Mouse (Mus musculus) embryonic facial prominence, embryonic 14.5 days (tissue): Measurements from ENCODE around the gene BC004004. TPM values are rescaled to one million over a fixed set of nuclear protein-coding genes. Genes with fewer than 3 reads are reported as not detected.

Source experiments
- ATAC-seq: fragments of 200-750 bp; cut with Nextera tagmentation; 2 replicates; pipeline ENCODE4 v1.8.0; 2017; ENCODE audit warnings: low read depth, moderate number of reproducible peaks, moderate TSS enrichment
- DNase-seq: peaks from one replicate; pipeline ENCODE4 v3.0.0-alpha.2; 2015; ENCODE audit warnings: low spot score
- H3K27ac ChIP-seq: fragments of 300-500 bp; sonication (generic); replicated peaks from 2 replicates; pipeline ENCODE4 v1.5.1; 2014; ENCODE audit warnings: low read depth, mild to moderate bottlenecking, low read length, moderate library complexity
- H3K27me3 ChIP-seq: fragments of 300-500 bp; sonication (generic); replicated peaks from 2 replicates; pipeline ENCODE4 v1.6.1; 2014; ENCODE audit warnings: low read length; ENCODE audit not compliant: control insufficient read depth, insufficient read depth
- H3K36me3 ChIP-seq: fragments of 300-500 bp; sonication (generic); 2 replicates; pipeline ENCODE4 v1.6.1; 2014; ENCODE audit warnings: low read length, mixed read lengths; ENCODE audit not compliant: control insufficient read depth, insufficient read depth
- H3K4me1 ChIP-seq: fragments of 300-500 bp; sonication (generic); 2 replicates; pipeline ENCODE4 v1.6.1; 2014; ENCODE audit warnings: antibody characterized with exemption, low read length; ENCODE audit not compliant: control insufficient read depth, insufficient read depth
- H3K4me2 ChIP-seq: fragments of 300-500 bp; sonication (generic); 2 replicates; pipeline ENCODE4 v1.6.1; 2014; ENCODE audit warnings: low read depth, mild to moderate bottlenecking, low read length, moderate library complexity, mixed read lengths
- H3K4me3 ChIP-seq: fragments of 300-500 bp; sonication (generic); 2 replicates; pipeline ENCODE4 v1.5.1; 2014; ENCODE audit warnings: low read depth, mild to moderate bottlenecking, low read length
- H3K9ac ChIP-seq: fragments of 300-500 bp; sonication (generic); 2 replicates; pipeline ENCODE4 v1.6.1; 2014; ENCODE audit warnings: low read depth, mild to moderate bottlenecking, low read length, moderate library complexity, mixed read lengths
- H3K9me3 ChIP-seq: fragments of 300-500 bp; sonication (generic); 2 replicates; pipeline ENCODE4 v1.6.1; 2016; ENCODE audit warnings: low read length; ENCODE audit not compliant: control insufficient read depth
- WGBS: fragments of 180-500 bp; shearing (Covaris S2); extraction: QIAGEN DNeasy Blood & Tissue Kit; methylation state at CpG from one replicate; pipeline ENCODE4 v1.1.7; 2014; 5-methylcytosine and 5-hydroxymethylcytosine counted together
- polyA plus RNA-seq: library from polyadenylated mRNA; unstranded; fragments of >200 nt; fragmentation: Nextera tagmentation; extraction: Ambion mirVana; gene quantifications from 2 replicates; pipeline ENCODE4 v1.2.1, GENCODE M21; 2014

BC004004 gene
- polyA plus RNA-seq, 1 experiment from 2014 or later: 85.6 TPM

DNA sequence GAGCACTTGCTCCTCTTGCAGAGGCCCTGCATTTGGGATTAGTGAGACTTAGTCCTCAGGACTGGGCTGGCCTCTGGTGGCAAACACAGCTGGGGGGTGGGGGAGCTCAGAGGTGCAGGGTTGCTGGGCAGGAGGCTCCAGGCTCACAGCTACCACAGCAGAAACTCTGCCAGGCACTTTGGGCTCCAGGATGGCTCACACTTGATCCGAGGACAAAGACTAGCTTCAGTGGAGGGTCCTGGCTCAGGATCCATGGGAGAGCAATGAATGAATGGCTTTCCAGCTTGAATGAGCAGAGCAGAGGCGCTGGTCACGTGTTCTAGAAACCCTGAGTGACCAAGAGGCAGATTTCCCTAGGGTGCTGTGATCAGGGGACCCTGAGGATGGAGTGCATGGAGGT is 90.3 kb downstream of the BC004004 start:
- no peak overlapping the region for H3K4me2 ChIP-seq
- 45% methylated on average over 3 of the region's 3 CpGs for WGBS

DNA sequence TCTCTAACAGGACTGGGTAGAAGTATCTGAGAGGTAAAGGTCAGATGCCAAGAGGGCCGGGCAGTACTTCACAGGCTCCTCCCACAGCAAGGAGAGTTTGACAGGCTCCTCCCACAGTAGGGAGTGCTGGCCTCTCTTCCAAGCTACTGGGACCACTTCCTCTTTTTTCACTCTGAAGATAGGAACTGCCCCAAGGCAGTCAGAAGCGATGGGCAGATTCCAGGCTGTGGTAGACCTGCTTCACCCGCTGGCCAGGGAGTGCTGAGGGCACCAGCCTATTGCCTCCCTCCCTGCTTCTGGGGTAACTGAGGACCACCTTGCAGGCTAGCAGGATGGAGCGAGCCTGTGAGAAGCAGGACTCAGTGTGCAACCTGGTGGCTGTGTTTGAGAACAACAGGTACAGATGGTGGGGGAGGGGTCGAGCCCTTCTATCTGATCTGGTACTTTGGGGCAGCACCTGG is 92.2 kb downstream of the BC004004 start, which contains the start of gene Fgd2:
TSS of gene Fgd2 (plus strand) at position 154 of the 461 bp plus-strand sequence.
- Histone ChIP-seq H3K9ac (0 out of 2 replicates have a peak within 1 kb of the TSS, but pooled peaks have one; percentile 22), H3K4me3 (no peak within 1 kb of the TSS), H3K36me3 (no peaks in the 10 kb centered on the region), H3K4me1 (peaks cover 11% of the 10 kb centered on the region), H3K9me3 (no peaks in the 10 kb centered on the region), H3K27ac (no peak within 1 kb of the TSS), H3K27me3 (no peaks in the 10 kb centered on the region), H3K4me2 (no peak within 1 kb of the TSS)
- WGBS: 13% methylated on average over 5 of the region's 5 CpGs
- ATAC-seq (no peak), DNase-seq (no peak)

More for the DNA sequence above, 90.3 kb downstream of the BC004004 start:
- no peak overlapping the region for H3K4me3 ChIP-seq
- H3K27me3 ChIP-seq: no peaks in the 10 kb centered on the region
- no peaks in the 10 kb centered on the region for H3K36me3 ChIP-seq
- DNase-seq (no peak), ATAC-seq (no peak)
- H3K4me1 ChIP-seq: peaks cover 16% of the 10 kb centered on the region
- H3K9me3 ChIP-seq: no peaks in the 10 kb centered on the region
- H3K9ac ChIP-seq: no peak overlapping the region
- H3K27ac ChIP-seq: no peak overlapping the region

DNA sequence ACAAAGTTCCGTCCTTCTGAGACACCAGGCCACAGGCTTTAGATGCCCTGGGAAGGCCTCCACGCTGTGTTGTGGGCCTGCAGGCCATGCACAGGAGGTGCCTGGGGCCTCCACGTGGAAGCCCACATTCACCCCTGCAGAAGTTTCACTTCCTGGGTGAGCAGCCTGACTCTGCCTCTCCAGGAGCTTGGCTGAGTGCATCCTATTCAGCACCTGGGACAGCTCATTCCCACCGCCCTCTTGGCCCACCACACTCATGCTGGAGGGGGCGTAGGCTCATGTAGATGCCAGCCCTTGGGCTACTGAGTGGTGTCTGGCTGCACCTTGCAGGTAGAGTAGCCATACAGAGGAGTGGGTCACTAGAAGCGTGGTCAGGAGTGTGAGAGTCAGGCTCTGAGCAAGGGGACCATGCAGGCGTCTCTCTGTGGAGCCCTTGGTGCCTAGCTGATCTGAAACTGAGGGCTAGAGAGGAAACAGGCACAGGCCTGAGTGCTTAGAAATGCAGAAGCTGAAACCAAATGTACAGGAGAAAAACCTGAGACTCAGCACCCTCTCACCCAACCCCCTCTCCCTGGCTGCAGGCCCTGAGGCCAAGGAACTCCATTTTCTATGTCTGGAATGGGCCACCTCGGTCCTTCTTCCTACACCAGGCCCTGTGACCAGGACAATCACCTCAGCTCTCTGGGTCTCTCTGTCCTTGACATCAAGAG is 93.5 kb downstream of the BC004004 start:
- H3K27ac ChIP-seq: no peak overlapping the region
- H3K27me3 ChIP-seq: no peaks in the 10 kb centered on the region
- no peak overlapping the region for H3K4me3 ChIP-seq
- WGBS: 54% methylated on average over 8 of the region's 8 CpGs
- ATAC-seq (no peak), DNase-seq (no peak)
- no peaks in the 10 kb centered on the region for H3K4me1 ChIP-seq
- H3K9ac ChIP-seq: no peak overlapping the region
- H3K9me3 ChIP-seq: no peaks in the 10 kb centered on the region
- no peaks in the 10 kb centered on the region for H3K36me3 ChIP-seq
- no peak overlapping the region for H3K4me2 ChIP-seq

DNA sequence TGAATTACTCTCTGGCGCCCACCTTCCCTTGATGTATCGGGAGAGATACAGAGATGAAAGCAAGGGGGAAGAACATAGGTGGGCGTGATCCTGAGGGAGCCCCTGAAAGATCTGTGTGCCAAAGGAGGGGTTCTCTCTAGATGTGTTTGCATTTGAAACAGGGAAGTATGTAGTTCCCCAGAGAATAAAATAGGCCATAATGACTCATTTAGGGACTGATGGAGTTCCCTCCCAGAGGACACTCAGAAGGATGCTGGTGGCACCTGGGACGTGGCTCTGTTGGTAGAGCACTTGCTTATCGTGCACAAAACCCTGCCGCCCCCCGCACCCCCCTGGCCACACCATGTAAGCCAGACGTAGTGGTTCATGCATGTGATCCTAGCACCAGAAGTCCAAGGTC is 94.5 kb downstream of the BC004004 start:
- DNase-seq: no peak
- H3K9ac ChIP-seq: no peak overlapping the region
- H3K36me3 ChIP-seq: no peaks in the 10 kb centered on the region
- H3K4me3 ChIP-seq: no peak overlapping the region
- no peaks in the 10 kb centered on the region for H3K9me3 ChIP-seq
- 73% methylated on average over 8 of the region's 8 CpGs for WGBS
- H3K4me1 ChIP-seq: no peaks in the 10 kb centered on the region
- no peak overlapping the region for H3K4me2 ChIP-seq
- no peak for ATAC-seq
- no peak overlapping the region for H3K27ac ChIP-seq
- no peaks in the 10 kb centered on the region for H3K27me3 ChIP-seq

Other genes with a start within 250 kb of the BC004004 start
- gene Srsf3, start 236.2 kb upstream of the BC004004 start, polyA plus RNA-seq: 494 and 574 TPM in 2 replicates
- gene Cdkn1a, start 177.8 kb upstream of the BC004004 start, polyA plus RNA-seq: 223 and 292 TPM in 2 replicates
- gene Rab44, start 154.6 kb upstream of the BC004004 start, polyA plus RNA-seq: 1.7 and 2.2 TPM in 2 replicates
- 12.4 and 17.1 TPM in 2 replicates for gene Cpne5, start 30.6 kb upstream of the BC004004 start, polyA plus RNA-seq
- gene Ppil1, start 4.6 kb upstream of the BC004004 start, polyA plus RNA-seq: 108 and 117 TPM in 2 replicates
- 1.8 and 3.0 TPM in 2 replicates for gene Pi16, start 48.9 kb downstream of the BC004004 start, polyA plus RNA-seq
- 396 and 441 TPM in 2 replicates for gene Mtch1, start 79.1 kb downstream of the BC004004 start, polyA plus RNA-seq
- 10.5 and 12.7 TPM in 2 replicates for gene Fgd2, start 92.1 kb downstream of the BC004004 start, polyA plus RNA-seq
- gene Pim1, start 222.0 kb downstream of the BC004004 start, polyA plus RNA-seq: 10.7 and 13.6 TPM in 2 replicates